Mouse (Mus musculus) myocyte (in vitro differentiated cells): ENCODE measurements around the gene Rangrf. TPM values are rescaled to one million over a fixed set of nuclear protein-coding genes. Genes with fewer than 3 reads are reported as not detected.
"Not testable (repeated sequence)": the region's sequence is repeated elsewhere in the genome, so short reads cannot be mapped to it uniquely, and the experiment has no call there.

Experiments
- H3K27me3 ChIP-seq: one replicate; pipeline ENCODE4 v1.6.1; 2011; ENCODE audit not compliant: control insufficient read depth, insufficient read depth, insufficient read length
- H3K36me3 ChIP-seq: one replicate; pipeline ENCODE4 v1.6.1; 2011; ENCODE audit not compliant: control insufficient read depth, insufficient read depth
- H3K4me2 ChIP-seq: one replicate; pipeline ENCODE4 v1.6.1; 2011; ENCODE audit warnings: low read depth, control low read depth
- H3K4me3 ChIP-seq: one replicate; pipeline ENCODE4 v1.5.1; 2011; ENCODE audit warnings: mild to moderate bottlenecking, control low read depth, moderate library complexity
- H3K79me2 ChIP-seq: one replicate; pipeline ENCODE4 v1.6.1; 2011; ENCODE audit not compliant: control insufficient read depth, insufficient read depth
- H3ac ChIP-seq: one replicate; pipeline ENCODE4 v1.6.1; 2011; ENCODE audit not compliant: control insufficient read depth, insufficient read length
- CEBPB ChIP-seq: IDR thresholded peaks from 2 replicates; pipeline ENCODE4 v1.6.1; 2011; ENCODE audit warnings: mild to moderate bottlenecking, moderate library complexity; ENCODE audit not compliant: poor library complexity, insufficient read depth, severe bottlenecking
- E2F4 ChIP-seq: IDR thresholded peaks from one replicate; pipeline ENCODE4 v1.6.1; 2011; ENCODE audit warnings: mild to moderate bottlenecking, control low read depth, moderate library complexity; ENCODE audit not compliant: insufficient read depth
- MAX ChIP-seq: IDR thresholded peaks from one replicate; pipeline ENCODE4 v1.6.1; 2011; ENCODE audit warnings: low read depth, mild to moderate bottlenecking, control low read depth
- MYOD1 ChIP-seq, 3 experiments: IDR thresholded peaks; one replicate each; pipeline ENCODE4 v1.6.1; 2011; ENCODE audit warnings: control low read depth in 2 of 3, low read depth in 2 of 3, mild to moderate bottlenecking in 2 of 3, moderate library complexity in 1 of 3; ENCODE audit not compliant: insufficient read length in 2 of 3, control insufficient read depth in 1 of 3
- MYOG ChIP-seq, 3 experiments: IDR thresholded peaks; one replicate each; pipeline ENCODE4 v1.6.1; 2011; ENCODE audit warnings: control low read depth in 2 of 3, low read depth in 2 of 3, mild to moderate bottlenecking in 2 of 3; ENCODE audit not compliant: insufficient read length in 2 of 3, control insufficient read depth in 1 of 3, insufficient read depth in 1 of 3
- POLR2A ChIP-seq: IDR thresholded peaks from one replicate; pipeline ENCODE4 v1.6.1; 2011; ENCODE audit warnings: low read depth, mild to moderate bottlenecking, control low read depth, moderate library complexity; ENCODE audit not compliant: insufficient read length
- POLR2AphosphoS2 ChIP-seq: IDR thresholded peaks from one replicate; pipeline ENCODE4 v1.6.1; 2011; ENCODE audit warnings: low read depth, control low read depth; ENCODE audit not compliant: insufficient read length
- REST ChIP-seq: IDR thresholded peaks from one replicate; pipeline ENCODE4 v1.6.1; 2011; ENCODE audit warnings: mild to moderate bottlenecking, control low read depth, moderate library complexity; ENCODE audit not compliant: insufficient read depth, insufficient read length
- SRF ChIP-seq: IDR thresholded peaks from one replicate; pipeline ENCODE4 v1.6.1; 2011; ENCODE audit warnings: low read depth; ENCODE audit not compliant: control insufficient read depth, insufficient read length
- TCF12 ChIP-seq: IDR thresholded peaks from one replicate; pipeline ENCODE4 v1.6.1; 2011; ENCODE audit warnings: mild to moderate bottlenecking, control low read depth; ENCODE audit not compliant: poor library complexity, insufficient read depth, severe bottlenecking
- TCF3 ChIP-seq: IDR thresholded peaks from one replicate; pipeline ENCODE4 v1.6.1; 2011; ENCODE audit warnings: low read depth, control low read depth; ENCODE audit not compliant: insufficient read length
- USF1 ChIP-seq: IDR thresholded peaks from one replicate; pipeline ENCODE4 v1.6.1; 2011; ENCODE audit warnings: low read depth, mild to moderate bottlenecking, control low read depth, moderate library complexity
- polyA plus RNA-seq: library from polyadenylated mRNA; unstranded; fragments of >200 nt; fragmentation: generic; extraction: Trizol; gene quantifications from one replicate; pipeline ENCODE4 v1.2.1, GENCODE M21; 2012; ENCODE audit warnings: missing spikeins

The Rangrf gene
- polyA plus RNA-seq, 1 experiment, result 56.4 TPM

DNA sequence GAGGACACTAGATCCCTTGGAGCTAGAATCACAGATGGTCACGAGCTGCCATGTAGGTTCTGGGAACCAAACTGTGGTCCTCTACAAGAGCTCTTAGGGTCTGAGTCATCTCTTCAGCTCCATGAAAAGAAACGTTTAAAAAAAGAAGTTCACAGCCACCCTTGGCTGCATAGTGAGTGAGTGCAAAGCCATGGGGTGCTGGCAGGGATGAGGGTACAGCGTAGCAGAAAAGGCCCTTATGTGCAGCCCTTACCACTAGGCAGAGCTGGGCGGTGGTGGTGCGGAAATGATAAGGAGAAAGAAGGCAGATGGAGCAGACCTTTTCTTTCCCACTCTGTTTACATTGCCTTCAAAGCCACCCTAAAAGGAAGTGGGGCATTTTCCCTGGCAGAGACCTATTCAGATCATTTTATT lies 4.3 kb upstream of the Rangrf start:
- Histone ChIP-seq H3ac (no peak overlapping the region), H3K36me3 (no peaks in the 10 kb centered on the region), H3K4me2 (no peak overlapping the region), H3K79me2 (no peaks in the 10 kb centered on the region), H3K27me3 (no peaks in the 10 kb centered on the region), H3K4me3 (no peak overlapping the region)
- TF ChIP-seq MAX (no peak), SRF (no peak), CEBPB (no peak), POLR2AphosphoS2 (no peak), MYOG (IDR thresholded peaks at IDR 0.05; ENCODE audit: control insufficient read depth in 1 of 3, insufficient read depth in 1 of 3, insufficient read length in 2 of 3, low read depth in 2 of 3) (no peak), TCF12 (no peak), MYOD1 (IDR thresholded peaks at IDR 0.05; ENCODE audit: control insufficient read depth in 1 of 3, insufficient read length in 2 of 3, low read depth in 2 of 3) (no peak), REST (no peak), USF1 (no peak), E2F4 (no peak), POLR2A (no peak), TCF3 (no peak)

GRCm38 (mm10) chr11:68975601-68976000 lies 616 bp upstream of the Rangrf start:
- TF ChIP-seq CEBPB, result no peak
- no peak for TF ChIP-seq MYOG (IDR thresholded peaks at IDR 0.05; ENCODE audit: control insufficient read depth in 1 of 3, insufficient read depth in 1 of 3, insufficient read length in 2 of 3, low read depth in 2 of 3)
- no peak for TF ChIP-seq MYOD1 (IDR thresholded peaks at IDR 0.05; ENCODE audit: control insufficient read depth in 1 of 3, insufficient read length in 2 of 3, low read depth in 2 of 3)
- TF ChIP-seq REST, result no peak
- TF ChIP-seq POLR2AphosphoS2, result no peak
- no peak for TF ChIP-seq MAX
- no peak for TF ChIP-seq POLR2A
- no peak for TF ChIP-seq TCF3
- TF ChIP-seq SRF, result no peak
- no peak for TF ChIP-seq USF1
- no peak for TF ChIP-seq E2F4
- no peak for TF ChIP-seq TCF12
- no peak overlapping the region for H3K4me2 ChIP-seq
- H3K27me3 ChIP-seq, result no peaks in the 10 kb centered on the region
- no peaks in the 10 kb centered on the region for H3K36me3 ChIP-seq
- H3ac ChIP-seq, result no peak overlapping the region
- H3K79me2 ChIP-seq, result no peaks in the 10 kb centered on the region
- no peak overlapping the region for H3K4me3 ChIP-seq

GRCm38 (mm10) chr11:68974059-68974450 lies 930 bp downstream of the Rangrf start:
- Histone ChIP-seq H3ac (no peak overlapping the region), H3K27me3 (no peaks in the 10 kb centered on the region), H3K4me2 (peak overlapping the region; percentile 99), H3K36me3 (no peaks in the 10 kb centered on the region), H3K4me3 (peak overlapping the region; percentile 36), H3K79me2 (no peaks in the 10 kb centered on the region)
- TF ChIP-seq TCF3, result no peak

DNA sequence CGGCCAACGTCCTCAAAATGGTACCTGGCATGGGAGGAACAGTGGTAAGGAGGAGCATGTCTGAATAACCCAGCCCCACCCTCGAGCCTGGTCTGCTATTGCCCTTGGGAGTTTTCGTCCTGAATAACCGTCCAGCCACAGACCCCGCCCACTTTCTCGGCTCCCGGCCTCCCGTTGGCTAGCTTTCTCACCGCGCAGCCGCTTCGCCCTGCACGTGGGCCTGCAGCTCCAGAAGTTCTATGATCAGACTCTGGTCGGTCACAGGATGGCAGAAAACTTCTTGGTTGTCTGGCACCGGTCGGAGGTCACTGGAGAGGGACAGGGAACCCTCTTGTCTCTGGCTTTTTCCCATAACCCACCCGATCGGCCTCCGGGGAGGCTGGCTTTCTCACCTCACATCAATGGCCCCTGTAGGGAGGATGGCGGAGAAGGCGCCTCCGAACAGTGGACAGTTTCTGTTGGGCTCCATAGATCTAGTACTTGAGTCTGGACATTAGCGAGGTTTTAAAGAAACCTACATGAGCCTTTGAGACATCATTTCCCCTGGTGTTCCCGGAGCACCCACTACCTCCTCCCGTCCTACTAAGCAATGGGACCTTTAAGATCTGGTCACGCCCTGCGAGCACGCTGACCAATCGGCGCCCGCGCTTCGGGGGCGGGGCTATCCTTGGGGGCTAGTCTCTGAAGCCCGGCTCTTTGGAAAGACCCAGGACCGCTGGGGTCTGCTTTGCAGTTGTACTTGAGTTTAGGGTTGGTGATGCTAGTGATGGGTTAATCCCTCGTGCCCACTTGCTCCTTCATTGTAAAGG lies 1.5 kb downstream of the Rangrf start:
- not testable (repeated sequence) for H3K36me3 ChIP-seq, H3K27me3 ChIP-seq, H3ac ChIP-seq, H3K79me2 ChIP-seq
- peak; percentile 14 for TF ChIP-seq POLR2A
- peak overlapping the region; percentile 36 for H3K4me3 ChIP-seq
- H3K4me2 ChIP-seq, result peak overlapping the region; percentile 99

DNA sequence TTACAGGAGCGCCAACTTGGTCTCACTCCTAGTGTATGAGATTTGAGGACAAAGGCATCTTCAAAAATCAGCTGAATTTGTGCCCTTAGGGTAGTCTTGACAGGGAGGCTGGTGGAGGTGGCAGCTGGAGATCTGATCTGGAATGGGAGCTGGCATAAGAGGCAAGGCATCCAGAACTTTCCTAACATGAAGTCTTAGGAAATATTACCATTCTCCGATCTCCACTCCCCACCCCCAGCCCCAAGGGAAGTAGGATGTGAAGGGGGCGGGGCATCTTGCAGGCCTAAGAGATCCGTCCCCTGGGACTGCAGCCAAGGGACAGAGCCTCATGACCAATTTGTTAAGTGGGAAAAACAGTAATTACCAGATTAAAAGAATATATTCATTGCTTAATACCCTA lies 4.8 kb downstream of the Rangrf start:
- no peak overlapping the region for H3K4me2 ChIP-seq
- no peak overlapping the region for H3ac ChIP-seq
- H3K36me3 ChIP-seq, result no peaks in the 10 kb centered on the region
- no peak for TF ChIP-seq MAX
- TF ChIP-seq TCF12, result no peak
- TF ChIP-seq TCF3, result no peak
- no peak for TF ChIP-seq MYOG (IDR thresholded peaks at IDR 0.05; ENCODE audit: control insufficient read depth in 1 of 3, insufficient read depth in 1 of 3, insufficient read length in 2 of 3, low read depth in 2 of 3)
- TF ChIP-seq CEBPB, result no peak
- no peak for TF ChIP-seq MYOD1 (IDR thresholded peaks at IDR 0.05; ENCODE audit: control insufficient read depth in 1 of 3, insufficient read length in 2 of 3, low read depth in 2 of 3)
- TF ChIP-seq POLR2A, result no peak
- TF ChIP-seq POLR2AphosphoS2, result no peak
- no peak for TF ChIP-seq REST
- TF ChIP-seq E2F4, result no peak
- TF ChIP-seq SRF, result no peak
- TF ChIP-seq USF1, result no peak
- H3K4me3 ChIP-seq, result no peak overlapping the region
- H3K79me2 ChIP-seq, result no peaks in the 10 kb centered on the region
- no peaks in the 10 kb centered on the region for H3K27me3 ChIP-seq
